Mouse (Mus musculus): ENCODE data around the gene Bcar3. TPM values are rescaled to one million over a fixed set of nuclear protein-coding genes. Genes with fewer than 3 reads are reported as not detected.

The Bcar3 gene
- polyA plus RNA-seq, 1 experiment from 2014 or later: 14.9 TPM

GRCm38 (mm10) chr3:122408798-122409311, 114.9 kb downstream of the Bcar3 start:
- H3K4me3 ChIP-seq (ENCODE audit: low read depth, low read length): no peak overlapping the region
- H3K9me3 ChIP-seq (ENCODE audit: control insufficient read depth, low read length): no peaks in the 10 kb centered on the region
- no peak for ATAC-seq (ENCODE audit: insufficient read depth, low FRiP score, low TSS enrichment)
- DNase-seq (ENCODE audit: low spot score): no peak
- no peak overlapping the region for H3K4me2 ChIP-seq (ENCODE audit: low read depth)
- H3K4me1 ChIP-seq (ENCODE audit: control insufficient read depth, insufficient read depth, low read length): peaks cover 3% of the 10 kb centered on the region; the same call in 1 of the 2 replicates
- no peaks in the 10 kb centered on the region for H3K27me3 ChIP-seq (ENCODE audit: control insufficient read depth, insufficient read depth, low read length)
- H3K27ac ChIP-seq (ENCODE audit: low read depth, low read length): no peak overlapping the region
- H3K36me3 ChIP-seq (ENCODE audit: control insufficient read depth, insufficient read depth, low read length): no peaks in the 10 kb centered on the region
- H3K9ac ChIP-seq (ENCODE audit: low read length): no peak overlapping the region
- 84% methylated on average over 15 of the region's 15 CpGs for WGBS

- no peaks in the 10 kb centered on the region for H3K36me3 ChIP-seq (ENCODE audit: control insufficient read depth, insufficient read depth, low read length)
- H3K27ac ChIP-seq (ENCODE audit: low read depth, low read length): no peak overlapping the region
- peaks cover 9% of the 10 kb centered on the region; the same call in 1 of the 2 replicates for H3K4me1 ChIP-seq (ENCODE audit: control insufficient read depth, insufficient read depth, low read length)
- 81% methylated on average over 2 of the region's 2 CpGs for WGBS
- no peak overlapping the region for H3K4me3 ChIP-seq (ENCODE audit: low read depth, low read length)
- H3K9ac ChIP-seq (ENCODE audit: low read length): no peak overlapping the region
- no peaks in the 10 kb centered on the region for H3K27me3 ChIP-seq (ENCODE audit: control insufficient read depth, insufficient read depth, low read length)
- no peak for ATAC-seq (ENCODE audit: insufficient read depth, low FRiP score, low TSS enrichment)
- no peak overlapping the region for H3K4me2 ChIP-seq (ENCODE audit: low read depth)
- no peak for DNase-seq (ENCODE audit: low spot score)
- no peaks in the 10 kb centered on the region for H3K9me3 ChIP-seq (ENCODE audit: control insufficient read depth, low read length)
Measured at GRCm38 (mm10) chr3:122411590-122411989, 117.7 kb downstream of the Bcar3 start.

- H3K9ac ChIP-seq (ENCODE audit: low read length): no peak overlapping the region
- H3K4me1 ChIP-seq (ENCODE audit: control insufficient read depth, insufficient read depth, low read length): peaks cover 9% of the 10 kb centered on the region; the same call in 1 of the 2 replicates
- WGBS: 28% methylated on average over 17 of the region's 17 CpGs
- no peak overlapping the region for H3K27ac ChIP-seq (ENCODE audit: low read depth, low read length)
- H3K9me3 ChIP-seq (ENCODE audit: control insufficient read depth, low read length): no peaks in the 10 kb centered on the region
- ATAC-seq (ENCODE audit: insufficient read depth, low FRiP score, low TSS enrichment): peak; percentile 57
- H3K4me2 ChIP-seq (ENCODE audit: low read depth): peak overlapping the region; percentile 24
- peak; percentile 34 for DNase-seq (ENCODE audit: low spot score)
- no peaks in the 10 kb centered on the region for H3K36me3 ChIP-seq (ENCODE audit: control insufficient read depth, insufficient read depth, low read length)
- H3K4me3 ChIP-seq (ENCODE audit: low read depth, low read length): no peak overlapping the region; the same call in 1 of the 2 replicates
- no peaks in the 10 kb centered on the region for H3K27me3 ChIP-seq (ENCODE audit: control insufficient read depth, insufficient read depth, low read length)
Measured at GRCm38 (mm10) chr3:122413729-122414561, 120.0 kb downstream of the Bcar3 start.

- DNase-seq (ENCODE audit: low spot score): no peak
- peaks cover 9% of the 10 kb centered on the region; the same call in 1 of the 2 replicates for H3K4me1 ChIP-seq (ENCODE audit: control insufficient read depth, insufficient read depth, low read length)
- H3K9me3 ChIP-seq (ENCODE audit: control insufficient read depth, low read length): no peaks in the 10 kb centered on the region
- H3K9ac ChIP-seq (ENCODE audit: low read length): no peak overlapping the region
- no peak overlapping the region for H3K4me2 ChIP-seq (ENCODE audit: low read depth)
- ATAC-seq (ENCODE audit: insufficient read depth, low FRiP score, low TSS enrichment): no peak
- H3K27ac ChIP-seq (ENCODE audit: low read depth, low read length): no peak overlapping the region
- 63% methylated on average over 8 of the region's 8 CpGs for WGBS
- H3K36me3 ChIP-seq (ENCODE audit: control insufficient read depth, insufficient read depth, low read length): no peaks in the 10 kb centered on the region
- no peak overlapping the region for H3K4me3 ChIP-seq (ENCODE audit: low read depth, low read length)
- H3K27me3 ChIP-seq (ENCODE audit: control insufficient read depth, insufficient read depth, low read length): peaks cover 2% of the 10 kb centered on the region; the same call in 1 of the 2 replicates
Measured at GRCm38 (mm10) chr3:122414868-122415267, 120.9 kb downstream of the Bcar3 start.

GRCm38 (mm10) chr3:122417466-122417865, 123.5 kb downstream of the Bcar3 start:
- ATAC-seq (ENCODE audit: insufficient read depth, low FRiP score, low TSS enrichment): no peak
- no peaks in the 10 kb centered on the region for H3K9me3 ChIP-seq (ENCODE audit: control insufficient read depth, low read length)
- no peak overlapping the region for H3K27ac ChIP-seq (ENCODE audit: low read depth, low read length)
- WGBS: 46% methylated on average over 11 of the region's 11 CpGs
- no peak overlapping the region for H3K4me3 ChIP-seq (ENCODE audit: low read depth, low read length)
- H3K4me1 ChIP-seq (ENCODE audit: control insufficient read depth, insufficient read depth, low read length): peaks cover 13% of the 10 kb centered on the region
- H3K27me3 ChIP-seq (ENCODE audit: control insufficient read depth, insufficient read depth, low read length): peaks cover 2% of the 10 kb centered on the region; the same call in 1 of the 2 replicates
- no peak overlapping the region for H3K9ac ChIP-seq (ENCODE audit: low read length)
- H3K4me2 ChIP-seq (ENCODE audit: low read depth): no peak overlapping the region
- DNase-seq (ENCODE audit: low spot score): no peak
- H3K36me3 ChIP-seq (ENCODE audit: control insufficient read depth, insufficient read depth, low read length): no peaks in the 10 kb centered on the region

- Histone ChIP-seq H3K36me3 (ENCODE audit: control insufficient read depth, insufficient read depth, low read length) (no peaks in the 10 kb centered on the region), H3K4me1 (ENCODE audit: control insufficient read depth, insufficient read depth, low read length) (peaks cover 12% of the 10 kb centered on the region), H3K27me3 (ENCODE audit: control insufficient read depth, insufficient read depth, low read length) (peaks cover 2% of the 10 kb centered on the region; the same call in 1 of the 2 replicates), H3K9me3 (ENCODE audit: control insufficient read depth, low read length) (no peaks in the 10 kb centered on the region), H3K27ac (ENCODE audit: low read depth, low read length) (no peak overlapping the region), H3K4me2 (ENCODE audit: low read depth) (no peak overlapping the region), H3K9ac (ENCODE audit: low read length) (no peak overlapping the region), H3K4me3 (ENCODE audit: low read depth, low read length) (no peak overlapping the region)
- DNase-seq (ENCODE audit: low spot score): no peak
- WGBS: 32% methylated on average over 16 of the region's 16 CpGs
- no peak for ATAC-seq (ENCODE audit: insufficient read depth, low FRiP score, low TSS enrichment)
Measured at GRCm38 (mm10) chr3:122418564-122419274, 124.8 kb downstream of the Bcar3 start.

- H3K27me3 ChIP-seq (ENCODE audit: control insufficient read depth, insufficient read depth, low read length): peaks cover 2% of the 10 kb centered on the region; the same call in 1 of the 2 replicates
- ATAC-seq (ENCODE audit: insufficient read depth, low FRiP score, low TSS enrichment) (peak; percentile 89), DNase-seq (ENCODE audit: low spot score) (peak; percentile 87)
- H3K27ac ChIP-seq (ENCODE audit: low read depth, low read length): peak overlapping the region; percentile 68
- peak overlapping the region; percentile 65 for H3K4me3 ChIP-seq (ENCODE audit: low read depth, low read length)
- peaks cover 4% of the 10 kb centered on the region for H3K4me1 ChIP-seq (ENCODE audit: control insufficient read depth, insufficient read depth, low read length)
- H3K9ac ChIP-seq (ENCODE audit: low read length): peak overlapping the region; percentile 77
- H3K36me3 ChIP-seq (ENCODE audit: control insufficient read depth, insufficient read depth, low read length): no peaks in the 10 kb centered on the region
- under 1% methylated on average over 63 of the region's 63 CpGs for WGBS
- H3K9me3 ChIP-seq (ENCODE audit: control insufficient read depth, low read length): no peaks in the 10 kb centered on the region
- H3K4me2 ChIP-seq (ENCODE audit: low read depth): peak overlapping the region; percentile 85
Measured at GRCm38 (mm10) chr3:122419610-122420409, 125.9 kb downstream of the Bcar3 start.

GRCm38 (mm10) chr3:122420410-122420774, 126.5 kb downstream of the Bcar3 start:
- Histone ChIP-seq H3K4me1 (ENCODE audit: control insufficient read depth, insufficient read depth, low read length) (peaks cover 4% of the 10 kb centered on the region), H3K4me3 (ENCODE audit: low read depth, low read length) (peak overlapping the region; percentile 65), H3K27ac (ENCODE audit: low read depth, low read length) (peak overlapping the region; percentile 68), H3K27me3 (ENCODE audit: control insufficient read depth, insufficient read depth, low read length) (peaks cover 2% of the 10 kb centered on the region; the same call in 1 of the 2 replicates), H3K4me2 (ENCODE audit: low read depth) (peak overlapping the region; percentile 85), H3K9ac (ENCODE audit: low read length) (peak overlapping the region; percentile 77), H3K36me3 (ENCODE audit: control insufficient read depth, insufficient read depth, low read length) (no peaks in the 10 kb centered on the region), H3K9me3 (ENCODE audit: control insufficient read depth, low read length) (no peaks in the 10 kb centered on the region)
- WGBS: under 1% methylated on average over 15 of the region's 15 CpGs
- ATAC-seq (ENCODE audit: insufficient read depth, low FRiP score, low TSS enrichment) (peak; percentile 77), DNase-seq (ENCODE audit: low spot score) (peak; percentile 59)

Data from neural tube, embryonic 11.5 days (tissue).